Mouse (Mus musculus) kidney, adult 18-20 months (tissue): ENCODE results near the gene Frmd5.
A peak's percentile ranks its signal among the peaks of the same experiment; 100 is the strongest.
"Not testable (repeated sequence)": the region's sequence is repeated elsewhere in the genome, so short reads cannot be mapped to it uniquely, and the experiment has no call there.

Experiments
- DNase-seq: peaks from one replicate; pipeline ENCODE4 v3.0.0; 2021

Frmd5 gene

GRCm38 (mm10) chr2:121806959-121807653, at the start of gene Frmd5:
Frmd5 (minus strand) TSS chr2:121807087.
- peak; percentile 87 for DNase-seq

- DNase-seq, result no peak
Measured at GRCm38 (mm10) chr2:121853974-121854373, 47.1 kb upstream of the Frmd5 start.

- DNase-seq, result no peak
Measured at GRCm38 (mm10) chr2:121852045-121852444, 45.2 kb upstream of the Frmd5 start.

GRCm38 (mm10) chr2:121846050-121846449, 39.2 kb upstream of the Frmd5 start:
- no peak for DNase-seq

- DNase-seq, result no peak
Measured at GRCm38 (mm10) chr2:121842249-121842648, 35.4 kb upstream of the Frmd5 start.

GRCm38 (mm10) chr2:121841453-121841852, 34.6 kb upstream of the Frmd5 start:
- no peak for DNase-seq

GRCm38 (mm10) chr2:121834926-121835325, 28.0 kb upstream of the Frmd5 start:
- no peak for DNase-seq

GRCm38 (mm10) chr2:121832484-121832894, 25.6 kb upstream of the Frmd5 start:
- peak; percentile 41 for DNase-seq

- DNase-seq, result no peak
Measured at GRCm38 (mm10) chr2:121828411-121828810, 21.5 kb upstream of the Frmd5 start.

- DNase-seq, result no peak
Measured at GRCm38 (mm10) chr2:121826189-121826588, 19.3 kb upstream of the Frmd5 start.

- DNase-seq, result no peak
Measured at GRCm38 (mm10) chr2:121824653-121825052, 17.8 kb upstream of the Frmd5 start.

GRCm38 (mm10) chr2:121821787-121822186, 14.9 kb upstream of the Frmd5 start:
- DNase-seq, result no peak

GRCm38 (mm10) chr2:121810876-121811275, 4.0 kb upstream of the Frmd5 start:
- DNase-seq, result not testable (repeated sequence)

- no peak for DNase-seq
Measured at GRCm38 (mm10) chr2:121809126-121809525, 2.2 kb upstream of the Frmd5 start.

GRCm38 (mm10) chr2:121806171-121806943, 530 bp downstream of the Frmd5 start:
- peak; percentile 9 for DNase-seq

GRCm38 (mm10) chr2:121799051-121799450, 7.8 kb downstream of the Frmd5 start:
- DNase-seq, result no peak

GRCm38 (mm10) chr2:121795995-121796394, 10.9 kb downstream of the Frmd5 start:
- DNase-seq, result no peak

- no peak for DNase-seq
Measured at GRCm38 (mm10) chr2:121789777-121790176, 17.1 kb downstream of the Frmd5 start.

GRCm38 (mm10) chr2:121788415-121788814, 18.5 kb downstream of the Frmd5 start:
- no peak for DNase-seq

GRCm38 (mm10) chr2:121787767-121788166, 19.1 kb downstream of the Frmd5 start:
- no peak for DNase-seq

GRCm38 (mm10) chr2:121787271-121787670, 19.6 kb downstream of the Frmd5 start:
- no peak for DNase-seq

GRCm38 (mm10) chr2:121776219-121776618, 30.7 kb downstream of the Frmd5 start:
- DNase-seq, result no peak

GRCm38 (mm10) chr2:121764851-121765250, 42.0 kb downstream of the Frmd5 start:
- DNase-seq, result no peak

GRCm38 (mm10) chr2:121761861-121762260, 45.0 kb downstream of the Frmd5 start:
- DNase-seq, result no peak
